Mouse (Mus musculus) brain, embryonic 14.5 days (tissue): ENCODE data around the gene Cpz.

Experiments used
- CTCF ChIP-seq: fragments of 200-500 bp; IDR thresholded peaks from 2 replicates; pipeline ENCODE4 v1.5.1; 2012; ENCODE audit warnings: inconsistent platforms, mild to moderate bottlenecking, moderate library complexity, borderline replicate concordance; ENCODE audit not compliant: insufficient read depth, insufficient read length; ENCODE audit errors: extremely low read depth
- POLR2A ChIP-seq: fragments of 200-500 bp; IDR thresholded peaks from 2 replicates; pipeline ENCODE4 v1.6.1; 2012; ENCODE audit warnings: mild to moderate bottlenecking, inconsistent platforms, borderline replicate concordance; ENCODE audit not compliant: poor library complexity, insufficient read depth, insufficient read length, severe bottlenecking; ENCODE audit errors: extremely low read depth

DNA sequence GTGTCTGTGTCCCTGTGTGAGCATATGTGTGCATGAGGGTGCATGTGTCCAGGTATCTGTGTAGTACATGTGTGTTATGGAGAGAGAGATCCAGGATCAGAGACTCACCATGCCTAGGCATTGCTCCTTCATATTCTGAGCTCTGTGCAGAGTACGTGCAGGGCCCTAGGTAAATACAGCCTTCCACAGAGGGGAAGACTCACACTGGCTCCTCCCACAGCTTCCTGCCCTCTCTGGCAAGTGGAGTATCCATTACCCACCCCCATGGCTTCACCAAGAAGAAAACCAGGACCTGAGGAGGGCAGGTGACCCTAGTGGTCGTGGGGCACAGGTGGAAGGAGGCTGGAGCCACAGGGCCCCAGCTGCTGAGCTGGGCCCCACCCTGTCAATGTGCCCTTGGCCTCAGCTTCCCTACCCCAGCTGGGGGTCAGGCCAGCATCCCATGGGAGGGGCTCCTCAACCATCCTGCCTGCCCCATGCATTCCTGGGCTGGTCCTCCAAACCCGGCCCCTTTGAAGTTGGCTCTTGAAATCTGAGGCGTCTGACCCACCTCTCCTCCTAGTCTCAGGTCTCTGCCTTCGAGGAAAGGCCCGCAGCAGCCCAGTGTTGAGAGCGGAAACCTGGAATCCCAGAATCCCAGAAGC lies 54.5 kb downstream of the Cpz start:
- TF ChIP-seq CTCF (no peak), POLR2A (no peak)
